9 mouse cellular contexts compared by ENCODE assay signal in genomic region chr14:8460226-8461129, GRCm38 (mm10).
DNase-seq lines count a peak whose midpoint lies in the region; ATAC-seq lines count a peak whose summit lies in the region.
"Had no signal": no experiment of that assay in that cellular context is flagged by ENCODE, and none has a peak within 500 bp of the region (broad histone marks: within the 10 kb centered on the region; RNA-seq: fewer than 3 reads in every experiment).

No protein-coding gene starts in this region.

- DNase-seq in heart, adult 11 months, result peak; percentile 70
- peak; percentile 48 for DNase-seq in adrenal gland, postnatal 25 days
- DNase-seq in left cerebral cortex, postnatal 25 days (ENCODE audit: low spot score in 2 of 2), result peak; percentile 66 to 79
- DNase-seq in testis, postnatal 10 days (ENCODE audit: low spot score), result peak; percentile 71

- no peak overlapping the region for H3K4me2 ChIP-seq in heart, embryonic 12.5 days
- no peak overlapping the region for H3K4me2 ChIP-seq in forebrain, embryonic 12.5 days
- H3K4me2 ChIP-seq in intestine, embryonic 15.5 days (replicated peaks), result no peak overlapping the region
- peak overlapping the region; percentile 37 for H3K4me2 ChIP-seq in midbrain, embryonic 16.5 days (ENCODE audit: low read length)

- H3K36me3 ChIP-seq in heart, embryonic 12.5 days, result no peaks in the 10 kb centered on the region
- H3K36me3 ChIP-seq in forebrain, embryonic 12.5 days (replicated peaks), result no peaks in the 10 kb centered on the region
- H3K36me3 ChIP-seq in intestine, embryonic 15.5 days, result no peaks in the 10 kb centered on the region
- H3K36me3 ChIP-seq in midbrain, embryonic 16.5 days (ENCODE audit: control insufficient read depth, insufficient read depth, low read length), result no peaks in the 10 kb centered on the region

- intact Hi-C loops in left cerebral cortex, postnatal 25 days (cut with DNase I), result loop anchor here (5.0 to 10.0 kb wide), 2 partner anchors 103 to 134 kb away; no protein-coding TSS in a partner anchor

- no peaks in the 10 kb centered on the region for H3K9me3 ChIP-seq in heart, embryonic 12.5 days (replicated peaks)
- no peaks in the 10 kb centered on the region for H3K9me3 ChIP-seq in forebrain, embryonic 12.5 days
- H3K9me3 ChIP-seq in intestine, embryonic 15.5 days, result no peaks in the 10 kb centered on the region
- H3K9me3 ChIP-seq in midbrain, embryonic 16.5 days (replicated peaks; ENCODE audit: control insufficient read depth, low read length, poor library complexity, severe bottlenecking), result no peaks in the 10 kb centered on the region

- H3K9ac ChIP-seq in heart, embryonic 12.5 days, result no peak overlapping the region
- H3K9ac ChIP-seq in forebrain, embryonic 12.5 days, result no peak overlapping the region
- H3K9ac ChIP-seq in intestine, embryonic 15.5 days, result no peak overlapping the region
- H3K9ac ChIP-seq in midbrain, embryonic 16.5 days (ENCODE audit: low read depth, low read length), result no peak overlapping the region

- H3K4me3 ChIP-seq in heart, embryonic 12.5 days, result no peak overlapping the region
- no peak overlapping the region for H3K4me3 ChIP-seq in forebrain, embryonic 12.5 days (replicated peaks)
- no peak overlapping the region for H3K4me3 ChIP-seq in intestine, embryonic 15.5 days (replicated peaks)
- no peak overlapping the region for H3K4me3 ChIP-seq in midbrain, embryonic 16.5 days (ENCODE audit: low read depth, low read length)
- H3K4me3 ChIP-seq: myocyte had no signal

- ATAC-seq in heart, embryonic 12.5 days (ENCODE audit: insufficient number of reproducible peaks, low FRiP score), result no peak
- peak; percentile 81 for ATAC-seq in forebrain, embryonic 12.5 days (ENCODE audit: low FRiP score)
- peak; percentile 72 for ATAC-seq in intestine, embryonic 15.5 days
- peak; percentile 92 for ATAC-seq in midbrain, embryonic 16.5 days

- no peaks in the 10 kb centered on the region for H3K27me3 ChIP-seq in heart, embryonic 12.5 days (replicated peaks)
- H3K27me3 ChIP-seq in forebrain, embryonic 12.5 days, result no peaks in the 10 kb centered on the region
- no peaks in the 10 kb centered on the region for H3K27me3 ChIP-seq in intestine, embryonic 15.5 days (replicated peaks)
- no peaks in the 10 kb centered on the region for H3K27me3 ChIP-seq in midbrain, embryonic 16.5 days (ENCODE audit: control insufficient read depth, insufficient read depth, low read depth, low read length)

- H3K27ac ChIP-seq in heart, embryonic 12.5 days (ENCODE audit: poor library complexity, severe bottlenecking), result no peak overlapping the region
- H3K27ac ChIP-seq in forebrain, embryonic 12.5 days, result no peak overlapping the region
- no peak overlapping the region for H3K27ac ChIP-seq in intestine, embryonic 15.5 days
- H3K27ac ChIP-seq in midbrain, embryonic 16.5 days (ENCODE audit: low read length), result no peak overlapping the region

- 0 out of 2 replicates have a peak, but pooled peaks cover 5% of the 10 kb centered on the region for H3K4me1 ChIP-seq in heart, embryonic 12.5 days (replicated peaks)
- no peaks in the 10 kb centered on the region for H3K4me1 ChIP-seq in forebrain, embryonic 12.5 days
- H3K4me1 ChIP-seq in intestine, embryonic 15.5 days (replicated peaks), result no peaks in the 10 kb centered on the region
- H3K4me1 ChIP-seq in midbrain, embryonic 16.5 days (ENCODE audit: control insufficient read depth, insufficient read depth, low read length), result no peaks in the 10 kb centered on the region

- 38% methylated on average over 19 of the region's 19 CpGs for WGBS in heart, embryonic 12.5 days
- 40% methylated on average over 19 of the region's 19 CpGs for WGBS in forebrain, embryonic 12.5 days
- WGBS in intestine, embryonic 15.5 days, result 41% methylated on average over 19 of the region's 19 CpGs
- 41% methylated on average over 19 of the region's 19 CpGs for WGBS in midbrain, embryonic 16.5 days
